Mouse (Mus musculus) erythroblast, embryonic 14.5 days (primary cell): ENCODE data around the gene Esyt1.

Experiments used
- GATA1 ChIP-seq: IDR thresholded peaks from 2 replicates; pipeline ENCODE4 v1.6.1; 2012; ENCODE audit warnings: low read length, inconsistent platforms, mixed read lengths
- TAL1 ChIP-seq: IDR thresholded peaks from 3 replicates; pipeline ENCODE4 v1.6.1; 2012; ENCODE audit warnings: low read length, inconsistent platforms, mixed read lengths

GRCm38 (mm10) chr10:128509831-128510230, 15.8 kb downstream of the Esyt1 start:
- TF ChIP-seq GATA1 (no peak), TAL1 (no peak)
